Mouse (Mus musculus) embryonic stem cell, embryonic (primary cell): ENCODE measurements around the gene Ablim2.

Experiments
- CTCF ChIA-PET, 4 experiments: fragments of 300-600 bp in 2 of 4; fragments of 350-600 bp in 2 of 4; sonication (Branson Sonifier 250); formaldehyde crosslinking; loops; one replicate each; lab custom pipeline; 2022; ENCODE audit warnings: inconsistent platforms in 2 of 4; lab: Charles Lee
- POLR2A ChIA-PET, 4 experiments: fragments of 300-600 bp in 2 of 4; fragments of 350-600 bp in 2 of 4; sonication (Branson Sonifier 250); formaldehyde crosslinking; loops; one replicate each; lab custom pipeline; 2022; ENCODE audit warnings: antibody characterized with exemption in 4 of 4, inconsistent platforms in 1 of 4; lab: Charles Lee

The Ablim2 gene

GRCm38 (mm10) chr5:35728957-35729460 lies 28.7 kb upstream of the Ablim2 start:
- POLR2A ChIA-PET = interaction anchor here in 3 of 4 experiments (0.6 to 2.8 kb wide), 17 partner anchors 8 to 102 kb away, joined by 3 to 18 read pairs (median 4); partner anchors contain the start of genes Sh3tc1 (in 3 of the 3) and Ablim2 (in 1 of the 3)
- CTCF ChIA-PET = interaction anchor here in 3 of 4 experiments (1.1 to 1.7 kb wide), 4 partner anchors 11 to 67 kb away, joined by 3 to 6 read pairs (median 5); no protein-coding TSS in a partner anchor

- ChIA-PET CTCF (interaction anchor here in 2 of 4 experiments (1.1 to 1.7 kb wide), 2 partner anchors 12 to 17 kb away, joined by 4 to 6 read pairs; no protein-coding TSS in a partner anchor), POLR2A (interaction anchor here in 3 of 4 experiments (0.7 to 2.8 kb wide), 5 partner anchors 9 to 41 kb away, joined by 3 to 18 read pairs (median 5); partner anchors contain the start of gene Sh3tc1 (in 1 of the 3))
These were observed 27.8 kb upstream of the Ablim2 start for GRCm38 (mm10) chr5:35729844-35730243.

GRCm38 (mm10) chr5:35730552-35730951 lies 27.1 kb upstream of the Ablim2 start:
- CTCF ChIA-PET = no interaction called here
- POLR2A ChIA-PET = interaction anchor here in 2 of 4 experiments (1.6 to 2.8 kb wide), 2 partner anchors 10 to 13 kb away, joined by 3 to 18 read pairs; partner anchors contain the start of gene Sh3tc1 (in 1 of the 2)

- CTCF ChIA-PET = interaction anchor here in 1 of 4 experiments (1.5 to 1.9 kb wide), 2 partner anchors 10 to 17 kb away, joined by 5 read pairs; no protein-coding TSS in a partner anchor
- POLR2A ChIA-PET = interaction anchor here in 3 of 4 experiments (1.6 to 2.8 kb wide), 5 partner anchors 8 to 13 kb away, joined by 3 to 18 read pairs (median 7); partner anchors contain the start of gene Sh3tc1 (in 2 of the 3)
These were observed 26.7 kb upstream of the Ablim2 start for GRCm38 (mm10) chr5:35731006-35731405.

GRCm38 (mm10) chr5:35733523-35733922 lies 24.2 kb upstream of the Ablim2 start:
- CTCF ChIA-PET = interaction anchor here (0.6 to 1.5 kb wide), 8 partner anchors 13 to 38 kb away, joined by 3 to 5 read pairs (median 3); no protein-coding TSS in a partner anchor
- POLR2A ChIA-PET = interaction anchor here (0.6 to 3.1 kb wide), 11 partner anchors 8 to 690 kb away, joined by 3 to 13 read pairs (median 5); partner anchors contain the start of genes Ablim2 (in 1 of the 4) and Trmt44 (in 1 of the 4)

- POLR2A ChIA-PET = interaction anchor here in 3 of 4 experiments (0.9 to 5.7 kb wide), 10 partner anchors 8 to 114 kb away, joined by 3 to 85 read pairs (median 5); partner anchors contain the start of gene Ablim2 (in 1 of the 3)
These were observed 20.3 kb upstream of the Ablim2 start for GRCm38 (mm10) chr5:35737231-35737901.

GRCm38 (mm10) chr5:35739005-35739404 lies 18.7 kb upstream of the Ablim2 start:
- POLR2A ChIA-PET = interaction anchor here in 3 of 4 experiments (0.5 to 5.7 kb wide), 14 partner anchors 9 to 974 kb away, joined by 3 to 85 read pairs (median 8); partner anchors contain the start of gene Ablim2 (in 2 of the 3)
- CTCF ChIA-PET = interaction anchor here in 3 of 4 experiments (0.6 to 3.9 kb wide), 6 partner anchors 16 to 657 kb away, joined by 3 to 19 read pairs (median 4); partner anchors contain the start of gene Ablim2 (in 1 of the 3)

More at GRCm38 (mm10) chr5:35737231-35737901, 20.3 kb upstream of the Ablim2 start:
- CTCF ChIA-PET = interaction anchor here in 2 of 4 experiments (1.1 to 1.5 kb wide), 4 partner anchors 11 to 58 kb away, joined by 3 to 4 read pairs (median 4); no protein-coding TSS in a partner anchor

GRCm38 (mm10) chr5:35739536-35740278 lies 18.0 kb upstream of the Ablim2 start, which contains the start of gene Sh3tc1:
TSS of gene Sh3tc1 (minus strand) at chr5:35739987.
- ChIA-PET CTCF (interaction anchor here (0.6 to 3.9 kb wide), 20 partner anchors 12 to 657 kb away, joined by 3 to 19 read pairs (median 5); partner anchors contain the start of gene Ablim2 (in 2 of the 4)), POLR2A (interaction anchor here in 3 of 4 experiments (0.6 to 5.7 kb wide), 54 partner anchors 7 to 725 kb away, joined by 3 to 85 read pairs (median 6); partner anchors contain the start of genes Ablim2 (in 3 of the 3), Trmt44 (in 2 of the 3), Acox3 (in 1 of the 3) and Grpel1 (in 1 of the 3))

- ChIA-PET POLR2A (interaction anchor here (0.6 to 5.7 kb wide), 63 partner anchors 8 to 724 kb away, joined by 3 to 85 read pairs (median 5); partner anchors contain the start of genes Ablim2 (in 2 of the 4), Trmt44 (in 2 of the 4), Acox3 (in 1 of the 4) and Grpel1 (in 1 of the 4)), CTCF (interaction anchor here (0.6 to 3.9 kb wide), 23 partner anchors 9 to 145 kb away, joined by 3 to 19 read pairs (median 6); no protein-coding TSS in a partner anchor)
These were observed 17.0 kb upstream of the Ablim2 start for GRCm38 (mm10) chr5:35740716-35741115.

GRCm38 (mm10) chr5:35741225-35741820 lies 16.4 kb upstream of the Ablim2 start:
- POLR2A ChIA-PET = interaction anchor here (0.8 to 5.7 kb wide), 48 partner anchors 9 to 637 kb away, joined by 3 to 85 read pairs (median 6); partner anchors contain the start of genes Ablim2 (in 2 of the 4) and Trmt44 (in 2 of the 4)
- CTCF ChIA-PET = interaction anchor here (0.7 to 3.9 kb wide), 20 partner anchors 10 to 146 kb away, joined by 3 to 19 read pairs (median 6); partner anchors contain the start of gene Ablim2 (in 1 of the 4)

- ChIA-PET CTCF (interaction anchor here in 3 of 4 experiments (1.0 to 3.7 kb wide), 5 partner anchors 11 to 148 kb away, joined by 3 to 12 read pairs (median 3); no protein-coding TSS in a partner anchor), POLR2A (interaction anchor here in 2 of 4 experiments (0.8 to 4.4 kb wide), 10 partner anchors 12 to 40 kb away, joined by 3 to 23 read pairs (median 6); partner anchors contain the start of gene Ablim2 (in 1 of the 2))
These were observed 14.3 kb upstream of the Ablim2 start for GRCm38 (mm10) chr5:35743238-35743951.

GRCm38 (mm10) chr5:35743990-35744722 lies 13.5 kb upstream of the Ablim2 start:
- ChIA-PET POLR2A (interaction anchor here in 2 of 4 experiments (0.8 to 4.4 kb wide), 10 partner anchors 11 to 39 kb away, joined by 3 to 23 read pairs (median 6); partner anchors contain the start of gene Ablim2 (in 1 of the 2)), CTCF (interaction anchor here in 3 of 4 experiments (1.0 to 3.7 kb wide), 7 partner anchors 10 to 148 kb away, joined by 3 to 12 read pairs (median 5); no protein-coding TSS in a partner anchor)

GRCm38 (mm10) chr5:35745406-35745805 lies 12.3 kb upstream of the Ablim2 start:
- CTCF ChIA-PET = interaction anchor here in 3 of 4 experiments (0.8 to 3.7 kb wide), 7 partner anchors 9 to 113 kb away, joined by 4 to 13 read pairs (median 10); no protein-coding TSS in a partner anchor
- POLR2A ChIA-PET = interaction anchor here in 3 of 4 experiments (0.5 to 4.4 kb wide), 13 partner anchors 9 to 170 kb away, joined by 3 to 23 read pairs (median 4); partner anchors contain the start of genes Trmt44 (in 2 of the 3) and Ablim2 (in 1 of the 3)

GRCm38 (mm10) chr5:35746910-35747309 lies 10.8 kb upstream of the Ablim2 start:
- CTCF ChIA-PET = interaction anchor here (0.6 to 3.7 kb wide), 25 partner anchors 8 to 240 kb away, joined by 3 to 13 read pairs (median 4); partner anchors contain the start of gene Ablim2 (in 2 of the 4)

More at GRCm38 (mm10) chr5:35746910-35747309, 10.8 kb upstream of the Ablim2 start:
- POLR2A ChIA-PET = interaction anchor here in 3 of 4 experiments (0.7 to 4.4 kb wide), 12 partner anchors 8 to 45 kb away, joined by 3 to 23 read pairs (median 4); partner anchors contain the start of gene Ablim2 (in 1 of the 3)
